Mouse (Mus musculus) liver, embryonic 16.5 days (tissue): Measurements from ENCODE around the gene Tiam1. TPM values are rescaled to one million over a fixed set of nuclear protein-coding genes. Genes with fewer than 3 reads are reported as not detected.

ENCODE experiments used
- ATAC-seq: fragments of 200-750 bp; cut with Nextera tagmentation; 2 replicates; pipeline ENCODE4 v1.8.0; 2017; ENCODE audit warnings: low read depth, mild to moderate bottlenecking, moderate number of reproducible peaks, moderate library complexity
- H3K27ac ChIP-seq: fragments of 300-500 bp; sonication (generic); 2 replicates; pipeline ENCODE4 v1.5.1; 2014; ENCODE audit warnings: mild to moderate bottlenecking, low read length
- H3K27me3 ChIP-seq: fragments of 300-500 bp; sonication (generic); 2 replicates; pipeline ENCODE4 v1.6.1; 2014; ENCODE audit warnings: low read depth, low read length, mixed read lengths; ENCODE audit not compliant: control insufficient read depth, insufficient read depth
- H3K36me3 ChIP-seq: fragments of 300-500 bp; sonication (generic); 2 replicates; pipeline ENCODE4 v1.6.1; 2014; ENCODE audit warnings: mild to moderate bottlenecking; ENCODE audit not compliant: control insufficient read depth, insufficient read depth
- H3K4me1 ChIP-seq: fragments of 300-500 bp; sonication (generic); 2 replicates; pipeline ENCODE4 v1.6.1; 2014; ENCODE audit warnings: low read depth, low read length, mixed read lengths; ENCODE audit not compliant: control insufficient read depth
- H3K4me2 ChIP-seq: fragments of 300-500 bp; sonication (generic); 2 replicates; pipeline ENCODE4 v1.6.1; 2014; ENCODE audit warnings: low read depth, low read length, mixed read lengths
- H3K4me3 ChIP-seq: fragments of 300-500 bp; sonication (generic); 2 replicates; pipeline ENCODE4 v1.5.1; 2014; ENCODE audit warnings: low read depth, mild to moderate bottlenecking, low read length
- H3K9ac ChIP-seq: fragments of 300-500 bp; sonication (generic); 2 replicates; pipeline ENCODE4 v1.6.1; 2014; ENCODE audit warnings: low read depth, low read length
- H3K9me3 ChIP-seq: fragments of 300-500 bp; sonication (generic); replicated peaks from 2 replicates; pipeline ENCODE4 v1.6.1; 2016; ENCODE audit warnings: low read length; ENCODE audit not compliant: control insufficient read depth
- WGBS: fragments of 180-500 bp; shearing (Covaris S2); extraction: QIAGEN DNeasy Blood & Tissue Kit; methylation state at CpG from one replicate; pipeline ENCODE4 v1.1.7; 2014; ENCODE audit not compliant: insufficient replicate concordance; 5-methylcytosine and 5-hydroxymethylcytosine counted together
- polyA plus RNA-seq: library from polyadenylated mRNA; unstranded; fragments of >200 nt; fragmentation: Nextera tagmentation; extraction: Ambion mirVana; gene quantifications from 2 replicates; pipeline ENCODE4 v1.2.1, GENCODE M21; 2015

Tiam1 gene
- polyA plus RNA-seq, 1 experiment from 2014 or later, result 4.2 TPM

DNA sequence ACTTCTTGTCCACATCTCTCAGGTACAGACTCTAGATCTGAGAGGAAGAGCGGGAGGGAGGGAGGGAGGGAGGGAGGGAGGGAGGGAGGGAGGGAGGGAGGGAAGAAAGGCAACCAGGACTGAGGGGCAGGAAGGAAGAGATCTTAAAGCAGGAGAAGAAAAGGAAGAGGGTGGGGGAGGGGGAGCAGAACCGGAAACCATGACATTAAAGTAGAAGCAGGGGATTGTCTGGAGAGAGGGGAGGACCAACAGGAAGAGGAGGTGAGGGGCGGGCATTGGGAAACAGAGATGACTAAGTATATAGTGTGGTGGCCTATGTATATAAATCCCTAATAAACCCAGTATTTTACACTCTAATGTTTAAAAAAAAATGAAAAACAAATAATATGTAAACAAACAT, 34.1 kb downstream of the Tiam1 start:
- Histone ChIP-seq H3K27me3 (no peaks in the 10 kb centered on the region), H3K9ac (no peak overlapping the region), H3K4me2 (no peak overlapping the region), H3K4me3 (no peak overlapping the region), H3K36me3 (no peaks in the 10 kb centered on the region), H3K4me1 (no peaks in the 10 kb centered on the region), H3K27ac (no peak overlapping the region), H3K9me3 (no peaks in the 10 kb centered on the region)
- 33% methylated on average over 2 of the region's 3 CpGs for WGBS
- no peak for ATAC-seq

DNA sequence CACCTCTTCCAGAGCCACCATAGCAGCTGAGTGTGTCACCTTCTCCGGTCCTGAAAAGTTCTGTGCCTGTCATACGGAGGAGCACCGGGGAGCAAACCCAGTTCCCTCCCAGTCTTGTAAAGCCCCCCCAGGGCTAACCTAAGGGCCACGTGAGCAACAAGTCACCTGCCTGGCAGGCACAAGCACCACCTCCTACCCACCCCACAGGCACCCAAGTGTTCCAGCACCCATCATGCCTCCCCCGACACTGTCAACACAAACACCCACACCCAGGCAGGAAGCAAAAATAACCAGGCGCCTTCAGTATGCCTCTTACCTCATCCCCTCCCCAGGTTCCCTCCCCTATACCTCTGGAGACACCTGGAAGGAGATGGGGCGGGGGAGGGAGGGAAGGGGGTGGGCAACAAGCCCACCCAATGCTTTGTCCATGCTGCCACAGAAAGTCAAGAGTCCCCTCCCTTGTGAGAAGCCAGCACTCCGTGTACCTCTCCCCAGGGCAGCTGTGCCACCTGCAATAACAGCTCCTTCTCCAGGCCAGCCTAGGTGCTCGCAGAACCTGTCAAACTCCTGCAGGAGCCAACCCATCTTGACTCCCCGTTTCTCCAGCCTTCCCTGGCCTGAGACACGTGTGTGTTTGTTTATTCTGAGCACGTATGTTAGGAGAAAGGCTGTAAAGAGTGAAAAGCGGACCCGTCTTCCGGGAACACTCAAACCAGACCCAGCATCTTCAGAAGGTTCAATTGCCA, 38.7 kb downstream of the Tiam1 start:
- 66% methylated on average over 15 of the region's 15 CpGs for WGBS
- no peak overlapping the region for H3K4me3 ChIP-seq
- H3K27me3 ChIP-seq, result no peaks in the 10 kb centered on the region
- no peak overlapping the region for H3K27ac ChIP-seq
- H3K4me2 ChIP-seq, result no peak overlapping the region
- H3K36me3 ChIP-seq, result no peaks in the 10 kb centered on the region
- no peaks in the 10 kb centered on the region for H3K4me1 ChIP-seq
- H3K9me3 ChIP-seq, result no peaks in the 10 kb centered on the region
- no peak for ATAC-seq
- H3K9ac ChIP-seq, result no peak overlapping the region

DNA sequence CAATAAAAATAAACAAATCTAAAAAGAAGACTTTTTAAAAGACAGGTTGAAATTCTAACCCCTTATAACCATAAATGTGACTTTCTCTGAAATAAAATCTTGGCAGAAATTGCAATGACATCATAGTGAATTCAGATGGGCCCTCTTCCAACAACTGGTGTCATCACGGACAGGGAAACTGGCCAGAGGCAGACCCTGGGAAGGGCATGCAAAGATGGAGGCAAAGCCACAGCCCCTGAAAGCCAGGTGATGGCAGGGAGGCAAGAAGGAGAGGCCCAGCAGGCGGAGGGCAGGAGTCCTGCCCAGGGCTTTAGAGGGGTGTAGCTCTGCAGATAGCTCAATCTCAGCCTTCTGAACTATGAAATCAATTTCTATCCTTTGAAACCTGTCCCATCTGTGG, 39.8 kb downstream of the Tiam1 start:
- H3K9ac ChIP-seq, result no peak overlapping the region
- no peaks in the 10 kb centered on the region for H3K36me3 ChIP-seq
- H3K4me3 ChIP-seq, result no peak overlapping the region
- no peak for ATAC-seq
- 59% methylated on average over 2 of the region's 2 CpGs for WGBS
- no peak overlapping the region for H3K27ac ChIP-seq
- no peaks in the 10 kb centered on the region for H3K27me3 ChIP-seq
- H3K9me3 ChIP-seq, result no peaks in the 10 kb centered on the region
- no peak overlapping the region for H3K4me2 ChIP-seq
- no peaks in the 10 kb centered on the region for H3K4me1 ChIP-seq

DNA sequence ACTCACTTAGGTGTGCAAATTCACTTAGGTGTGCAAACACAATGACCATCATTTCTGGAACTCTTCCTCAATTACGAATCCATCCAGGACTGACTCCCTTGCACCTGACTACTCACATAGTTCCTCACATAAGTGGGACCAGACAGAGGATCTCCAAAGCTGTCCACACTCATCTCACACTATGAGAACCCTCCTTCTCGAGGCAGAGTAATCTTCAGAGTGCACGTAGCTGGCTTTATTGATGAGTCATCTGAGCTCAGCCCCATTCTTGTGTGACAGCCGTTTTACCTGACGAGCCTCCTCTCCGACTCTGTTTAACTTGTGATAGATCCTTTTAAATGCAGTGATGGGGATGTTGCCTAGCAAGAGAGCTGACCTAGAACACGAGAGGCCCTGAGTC, 41.0 kb downstream of the Tiam1 start:
- Histone ChIP-seq H3K9ac (no peak overlapping the region), H3K27me3 (no peaks in the 10 kb centered on the region), H3K4me3 (no peak overlapping the region), H3K27ac (no peak overlapping the region), H3K9me3 (no peaks in the 10 kb centered on the region), H3K4me1 (no peaks in the 10 kb centered on the region), H3K4me2 (no peak overlapping the region), H3K36me3 (no peaks in the 10 kb centered on the region)
- WGBS, result 40% methylated on average over 7 of the region's 7 CpGs
- ATAC-seq, result no peak

DNA sequence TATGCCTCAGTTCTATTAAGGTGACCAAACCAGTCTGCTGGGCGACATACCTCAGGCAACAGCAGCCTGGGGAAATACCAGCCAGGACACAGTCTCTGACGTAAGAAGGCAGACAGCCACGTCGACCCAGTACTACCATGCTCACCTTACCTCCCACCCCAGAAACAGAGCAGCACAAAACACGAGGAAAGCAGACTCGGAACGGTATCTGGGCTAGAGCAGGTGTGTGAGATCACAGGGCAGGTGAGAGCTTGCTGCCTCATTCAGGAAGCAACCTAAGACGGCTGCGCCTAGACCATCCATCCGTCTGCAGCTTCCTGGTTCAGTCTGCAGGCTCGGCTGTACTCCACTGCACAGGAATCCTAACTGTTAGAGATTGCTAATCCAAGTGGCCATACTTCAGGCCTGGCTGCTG, 45.4 kb downstream of the Tiam1 start:
- Histone ChIP-seq H3K27ac (no peak overlapping the region), H3K4me2 (no peak overlapping the region), H3K36me3 (no peaks in the 10 kb centered on the region), H3K4me1 (no peaks in the 10 kb centered on the region), H3K9me3 (no peaks in the 10 kb centered on the region), H3K27me3 (no peaks in the 10 kb centered on the region), H3K9ac (no peak overlapping the region), H3K4me3 (no peak overlapping the region)
- no peak for ATAC-seq
- WGBS, result 62% methylated on average over 11 of the region's 11 CpGs

DNA sequence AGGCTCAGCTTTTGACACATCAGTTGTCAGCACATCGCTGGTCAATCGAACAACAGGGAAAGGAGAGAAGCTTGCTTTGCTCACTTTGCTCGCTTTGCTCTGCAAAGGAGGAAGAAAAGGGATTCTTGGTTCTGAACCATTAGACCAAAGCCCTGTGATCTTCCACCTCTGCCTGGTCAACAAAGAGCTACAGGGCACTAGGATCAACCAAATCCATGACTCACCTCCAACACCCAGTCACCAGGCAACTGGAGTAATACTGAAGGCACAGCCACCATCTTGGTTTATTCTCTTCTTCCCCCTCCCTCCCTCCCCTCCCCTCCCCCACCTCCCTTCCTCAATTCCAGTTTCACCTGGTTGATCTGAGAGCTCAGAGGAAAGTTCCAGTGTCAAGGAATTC, 45.8 kb downstream of the Tiam1 start:
- no peak overlapping the region for H3K4me2 ChIP-seq
- no peak overlapping the region for H3K27ac ChIP-seq
- no peaks in the 10 kb centered on the region for H3K27me3 ChIP-seq
- no peaks in the 10 kb centered on the region for H3K36me3 ChIP-seq
- H3K4me3 ChIP-seq, result no peak overlapping the region
- H3K9me3 ChIP-seq, result no peaks in the 10 kb centered on the region
- ATAC-seq, result no peak
- H3K9ac ChIP-seq, result no peak overlapping the region
- WGBS, result 85% methylated on average over 3 of the region's 3 CpGs
- H3K4me1 ChIP-seq, result no peaks in the 10 kb centered on the region

DNA sequence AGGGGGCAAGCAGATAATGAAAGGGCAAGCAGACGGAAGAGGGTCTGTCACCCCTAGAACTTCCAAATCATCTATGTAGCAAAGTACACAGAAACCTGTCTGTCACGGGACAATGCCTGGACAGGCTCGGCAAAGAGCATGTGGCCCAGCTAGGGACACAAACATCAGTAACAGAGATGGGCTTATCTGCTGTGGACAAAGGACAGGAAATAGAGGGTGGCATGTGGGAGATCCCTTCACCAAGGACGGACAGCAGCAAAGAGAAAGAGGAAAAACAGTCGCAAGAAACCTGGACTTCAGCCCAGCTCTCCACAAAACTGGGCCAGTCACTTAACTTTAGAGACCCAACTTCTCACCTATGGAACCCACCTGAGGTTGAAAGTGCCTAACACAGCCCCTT, 47.6 kb downstream of the Tiam1 start:
- Histone ChIP-seq H3K4me1 (peaks cover 3% of the 10 kb centered on the region; the same call in 1 of the 2 replicates), H3K27me3 (no peaks in the 10 kb centered on the region), H3K4me2 (no peak overlapping the region), H3K4me3 (no peak overlapping the region), H3K36me3 (no peaks in the 10 kb centered on the region), H3K9me3 (no peaks in the 10 kb centered on the region), H3K9ac (no peak overlapping the region), H3K27ac (no peak overlapping the region)
- ATAC-seq, result no peak
- WGBS, result 25% methylated on average over 5 of the region's 5 CpGs

DNA sequence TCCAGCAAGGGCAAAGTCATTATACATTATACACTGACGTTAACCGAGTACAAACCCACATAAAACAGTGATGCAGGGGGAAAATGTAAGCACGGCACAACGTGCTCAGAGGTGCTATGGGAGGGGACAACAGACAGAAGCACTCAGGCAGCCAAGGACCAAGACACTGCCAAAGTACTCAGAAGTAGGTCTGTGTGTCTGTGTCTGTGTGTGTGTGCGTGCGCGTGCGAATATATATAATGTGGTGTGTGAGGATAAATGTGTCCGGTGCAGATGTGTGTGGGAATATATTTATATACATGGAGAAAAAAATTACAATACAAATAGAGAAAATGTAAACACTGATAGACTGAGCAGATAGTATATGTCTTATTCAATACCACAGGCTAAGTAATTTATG, 50.6 kb downstream of the Tiam1 start:
- Histone ChIP-seq H3K4me1 (peaks cover 3% of the 10 kb centered on the region; the same call in 1 of the 2 replicates), H3K4me2 (no peak overlapping the region), H3K36me3 (no peaks in the 10 kb centered on the region), H3K27ac (no peak overlapping the region), H3K9me3 (no peaks in the 10 kb centered on the region), H3K4me3 (no peak overlapping the region), H3K27me3 (no peaks in the 10 kb centered on the region), H3K9ac (no peak overlapping the region)
- WGBS, result 79% methylated on average over 9 of the region's 9 CpGs
- no peak for ATAC-seq

DNA sequence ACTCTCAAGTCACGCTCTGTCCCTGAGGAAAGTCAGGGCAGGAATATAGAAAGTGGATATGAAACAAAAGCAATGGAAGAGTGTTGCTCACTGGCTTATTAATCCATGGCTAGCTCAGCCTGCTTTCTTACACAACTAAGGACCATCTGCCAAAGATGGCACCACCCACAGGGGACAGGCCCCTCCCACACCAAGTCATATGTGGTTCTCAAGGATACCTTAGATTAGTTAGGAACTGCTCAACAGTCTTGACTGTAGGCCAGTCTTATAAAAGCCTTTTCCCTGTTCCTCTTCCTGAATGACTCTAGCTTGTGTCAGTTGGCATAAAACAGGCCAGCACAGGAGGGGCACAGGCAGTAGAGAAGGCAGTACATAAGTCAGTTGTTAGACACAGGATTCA, 51.7 kb downstream of the Tiam1 start:
- Histone ChIP-seq H3K36me3 (no peaks in the 10 kb centered on the region), H3K27me3 (no peaks in the 10 kb centered on the region), H3K9me3 (no peaks in the 10 kb centered on the region), H3K4me2 (no peak overlapping the region), H3K27ac (no peak overlapping the region), H3K4me1 (peaks cover 3% of the 10 kb centered on the region; the same call in 1 of the 2 replicates), H3K9ac (no peak overlapping the region), H3K4me3 (no peak overlapping the region)
- no peak for ATAC-seq
- WGBS, result 83% methylated on average over 1 of the region's 1 CpGs
